Mouse (Mus musculus) intestine, embryonic 16.5 days (tissue): ENCODE data around the gene Atrnl1. TPM values are rescaled to one million over a fixed set of nuclear protein-coding genes. Genes with fewer than 3 reads are reported as not detected.

ENCODE experiments used
- ATAC-seq: fragments of 200-750 bp; cut with Nextera tagmentation; 2 replicates; pipeline ENCODE4 v1.8.0; 2017; ENCODE audit warnings: moderate TSS enrichment, moderate library complexity
- H3K27ac ChIP-seq: fragments of 300-500 bp; sonication (generic); 2 replicates; pipeline ENCODE4 v1.5.1; 2014; ENCODE audit warnings: mild to moderate bottlenecking, low read length
- H3K27me3 ChIP-seq: fragments of 300-500 bp; sonication (generic); replicated peaks from 2 replicates; pipeline ENCODE4 v1.6.1; 2014; ENCODE audit warnings: low read length, control low read depth, mixed read lengths; ENCODE audit not compliant: control insufficient read depth, insufficient read depth
- H3K36me3 ChIP-seq: fragments of 300-500 bp; sonication (generic); 2 replicates; pipeline ENCODE4 v1.6.1; 2014; ENCODE audit warnings: low read length, control low read depth; ENCODE audit not compliant: control insufficient read depth, insufficient read depth
- H3K4me1 ChIP-seq: fragments of 300-500 bp; sonication (generic); 2 replicates; pipeline ENCODE4 v1.6.1; 2014; ENCODE audit warnings: low read length, control low read depth, mixed read lengths; ENCODE audit not compliant: control insufficient read depth, insufficient read depth
- H3K4me2 ChIP-seq: fragments of 300-500 bp; sonication (generic); 2 replicates; pipeline ENCODE4 v1.6.1; 2014; ENCODE audit warnings: low read depth, low read length, control low read depth
- H3K4me3 ChIP-seq: fragments of 300-500 bp; sonication (generic); 2 replicates; pipeline ENCODE4 v1.5.1; 2014; ENCODE audit warnings: mild to moderate bottlenecking, low read length
- H3K9ac ChIP-seq: fragments of 300-500 bp; sonication (generic); 2 replicates; pipeline ENCODE4 v1.6.1; 2014; ENCODE audit warnings: low read depth, low read length
- H3K9me3 ChIP-seq: fragments of 300-500 bp; sonication (generic); 2 replicates; pipeline ENCODE4 v1.6.1; 2016; ENCODE audit warnings: low read length, control low read depth; ENCODE audit not compliant: control insufficient read depth
- WGBS: fragments of 180-500 bp; shearing (Covaris S2); extraction: QIAGEN DNeasy Blood & Tissue Kit; methylation state at CpG from one replicate; pipeline ENCODE4 v1.1.7; 2014; 5-methylcytosine and 5-hydroxymethylcytosine counted together
- polyA plus RNA-seq: library from polyadenylated mRNA; unstranded; fragments of >200 nt; fragmentation: Nextera tagmentation; extraction: Ambion mirVana; gene quantifications from 2 replicates; pipeline ENCODE4 v1.2.1, GENCODE M21; 2015

Gene Atrnl1
- polyA plus RNA-seq, 1 experiment from 2014 or later, result 2.8 TPM

- no peak for ATAC-seq
- no peak overlapping the region for H3K4me2 ChIP-seq
- no peaks in the 10 kb centered on the region for H3K36me3 ChIP-seq
- H3K9ac ChIP-seq, result no peak overlapping the region
- H3K27ac ChIP-seq, result no peak overlapping the region
- H3K4me3 ChIP-seq, result no peak overlapping the region
- whole genome bisulfite sequencing, result 86% methylated on average over 6 of the region's 6 CpGs
- no peaks in the 10 kb centered on the region for H3K27me3 ChIP-seq
- H3K9me3 ChIP-seq, result no peaks in the 10 kb centered on the region
- no peaks in the 10 kb centered on the region for H3K4me1 ChIP-seq
Measured at GRCm38 (mm10) chr19:57724920-57725319, 114.1 kb downstream of the Atrnl1 start.

- Histone ChIP-seq H3K27me3 (no peaks in the 10 kb centered on the region), H3K4me3 (no peak overlapping the region), H3K36me3 (no peaks in the 10 kb centered on the region), H3K4me1 (no peaks in the 10 kb centered on the region), H3K27ac (no peak overlapping the region), H3K9me3 (no peaks in the 10 kb centered on the region), H3K4me2 (no peak overlapping the region), H3K9ac (no peak overlapping the region)
- 95% methylated on average over 2 of the region's 2 CpGs for WGBS
- no peak for ATAC-seq
Measured at GRCm38 (mm10) chr19:57725326-57725725, 114.5 kb downstream of the Atrnl1 start.

- ATAC-seq, result no peak
- Histone ChIP-seq H3K4me3 (no peak overlapping the region), H3K27ac (no peak overlapping the region), H3K9me3 (no peaks in the 10 kb centered on the region), H3K27me3 (no peaks in the 10 kb centered on the region), H3K36me3 (no peaks in the 10 kb centered on the region), H3K4me2 (no peak overlapping the region), H3K4me1 (no peaks in the 10 kb centered on the region), H3K9ac (no peak overlapping the region)
- WGBS, result 92% methylated on average over 4 of the region's 4 CpGs
Measured at GRCm38 (mm10) chr19:57727009-57727408, 116.2 kb downstream of the Atrnl1 start.

GRCm38 (mm10) chr19:57737475-57737874 lies 126.6 kb downstream of the Atrnl1 start:
- Histone ChIP-seq H3K36me3 (no peaks in the 10 kb centered on the region), H3K9me3 (no peaks in the 10 kb centered on the region), H3K4me3 (no peak overlapping the region), H3K4me1 (no peaks in the 10 kb centered on the region), H3K27me3 (no peaks in the 10 kb centered on the region), H3K27ac (no peak overlapping the region), H3K9ac (no peak overlapping the region), H3K4me2 (no peak overlapping the region)
- 88% methylated on average over 3 of the region's 3 CpGs for WGBS
- no peak for ATAC-seq

- H3K36me3 ChIP-seq, result no peaks in the 10 kb centered on the region; the same call in 1 of the 2 replicates
- peak; percentile 28; the same call in 1 of the 2 replicates for ATAC-seq
- no peak overlapping the region for H3K9ac ChIP-seq
- H3K4me2 ChIP-seq, result no peak overlapping the region
- H3K9me3 ChIP-seq, result no peaks in the 10 kb centered on the region
- no peaks in the 10 kb centered on the region for H3K27me3 ChIP-seq
- no peak overlapping the region for H3K27ac ChIP-seq
- 49% methylated on average over 9 of the region's 9 CpGs for WGBS
- H3K4me3 ChIP-seq, result no peak overlapping the region
- no peaks in the 10 kb centered on the region for H3K4me1 ChIP-seq
Measured at GRCm38 (mm10) chr19:57745579-57745978, 134.7 kb downstream of the Atrnl1 start.

- H3K4me1 ChIP-seq, result no peaks in the 10 kb centered on the region
- no peak overlapping the region for H3K9ac ChIP-seq
- no peaks in the 10 kb centered on the region for H3K27me3 ChIP-seq
- no peaks in the 10 kb centered on the region for H3K9me3 ChIP-seq
- no peak overlapping the region for H3K27ac ChIP-seq
- H3K36me3 ChIP-seq, result no peaks in the 10 kb centered on the region; the same call in 1 of the 2 replicates
- H3K4me3 ChIP-seq, result no peak overlapping the region
- 83% methylated on average over 11 of the region's 11 CpGs for WGBS
- ATAC-seq, result no peak
- H3K4me2 ChIP-seq, result no peak overlapping the region
Measured at GRCm38 (mm10) chr19:57746553-57746952, 135.7 kb downstream of the Atrnl1 start.

GRCm38 (mm10) chr19:57752189-57752588 lies 141.4 kb downstream of the Atrnl1 start:
- ATAC-seq, result no peak
- peaks cover 2% of the 10 kb centered on the region; the same call in 1 of the 2 replicates for H3K36me3 ChIP-seq
- no peaks in the 10 kb centered on the region for H3K4me1 ChIP-seq
- H3K27ac ChIP-seq, result no peak overlapping the region
- H3K9me3 ChIP-seq, result no peaks in the 10 kb centered on the region
- H3K9ac ChIP-seq, result no peak overlapping the region
- no peak overlapping the region for H3K4me2 ChIP-seq
- WGBS, result 88% methylated on average over 14 of the region's 14 CpGs
- no peaks in the 10 kb centered on the region for H3K27me3 ChIP-seq
- H3K4me3 ChIP-seq, result no peak overlapping the region

GRCm38 (mm10) chr19:57762526-57762925 lies 151.7 kb downstream of the Atrnl1 start:
- no peaks in the 10 kb centered on the region for H3K4me1 ChIP-seq
- 89% methylated on average over 2 of the region's 2 CpGs for WGBS
- H3K36me3 ChIP-seq, result no peaks in the 10 kb centered on the region
- no peak overlapping the region for H3K27ac ChIP-seq
- H3K27me3 ChIP-seq, result no peaks in the 10 kb centered on the region
- no peak overlapping the region for H3K9ac ChIP-seq
- no peaks in the 10 kb centered on the region for H3K9me3 ChIP-seq
- no peak overlapping the region for H3K4me3 ChIP-seq
- no peak for ATAC-seq
- H3K4me2 ChIP-seq, result no peak overlapping the region

- no peak overlapping the region for H3K9ac ChIP-seq
- H3K9me3 ChIP-seq, result no peaks in the 10 kb centered on the region
- no peaks in the 10 kb centered on the region for H3K27me3 ChIP-seq
- H3K4me3 ChIP-seq, result no peak overlapping the region
- H3K4me1 ChIP-seq, result no peaks in the 10 kb centered on the region
- ATAC-seq, result no peak
- H3K27ac ChIP-seq, result no peak overlapping the region
- 86% methylated on average over 16 of the region's 16 CpGs for WGBS
- H3K36me3 ChIP-seq, result no peaks in the 10 kb centered on the region
- no peak overlapping the region for H3K4me2 ChIP-seq
Measured at GRCm38 (mm10) chr19:57764576-57765371, 153.9 kb downstream of the Atrnl1 start.

GRCm38 (mm10) chr19:57767051-57767450 lies 156.2 kb downstream of the Atrnl1 start:
- H3K9ac ChIP-seq, result no peak overlapping the region
- 63% methylated on average over 2 of the region's 2 CpGs for WGBS

More at GRCm38 (mm10) chr19:57767051-57767450, 156.2 kb downstream of the Atrnl1 start:
- Histone ChIP-seq H3K27me3 (no peaks in the 10 kb centered on the region), H3K4me3 (no peak overlapping the region), H3K27ac (no peak overlapping the region), H3K4me2 (no peak overlapping the region), H3K9me3 (no peaks in the 10 kb centered on the region), H3K36me3 (no peaks in the 10 kb centered on the region), H3K4me1 (no peaks in the 10 kb centered on the region)
- ATAC-seq, result no peak
